Mouse (Mus musculus) splenic B cell, adult 2 months (primary cell): ENCODE measurements around the gene Nr2c1.

Experiments
- DNase-seq: peaks from one replicate; pipeline ENCODE4 v3.0.0-alpha.2; 2011; ENCODE audit warnings: low read depth, low spot score
- H3K27me3 ChIP-seq: 2 replicates; pipeline ENCODE4 v1.6.1; 2012; ENCODE audit warnings: mild to moderate bottlenecking, low read length, moderate library complexity, mixed read lengths; ENCODE audit not compliant: control insufficient read depth, poor library complexity, insufficient read depth, severe bottlenecking
- H3K36me3 ChIP-seq: 2 replicates; pipeline ENCODE4 v1.6.1; 2012; ENCODE audit warnings: mild to moderate bottlenecking, low read length, moderate library complexity, mixed read lengths; ENCODE audit not compliant: control insufficient read depth, poor library complexity, insufficient read depth, severe bottlenecking

The Nr2c1 gene

DNA sequence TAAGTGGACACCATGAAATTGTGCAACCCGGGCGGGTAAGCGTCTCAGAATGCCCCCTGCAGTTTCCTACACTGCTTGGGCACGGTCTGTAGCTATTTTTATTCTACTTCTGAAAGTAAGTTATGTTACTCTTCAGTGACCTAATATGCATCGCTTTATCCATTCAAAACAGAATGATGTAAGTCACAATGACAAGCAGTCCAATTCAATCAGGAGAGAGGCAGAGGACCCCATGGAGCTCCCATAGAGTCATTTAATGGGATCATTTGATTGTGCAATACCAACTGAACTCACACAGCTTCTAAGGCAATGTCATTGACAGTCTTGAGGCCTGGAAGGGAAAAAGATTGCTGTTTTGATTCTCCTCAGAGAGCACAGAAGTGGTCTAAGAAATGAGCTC is 24.2 kb upstream of the Nr2c1 start:
- no peaks in the 10 kb centered on the region for H3K36me3 ChIP-seq
- no peaks in the 10 kb centered on the region for H3K27me3 ChIP-seq
- DNase-seq = no peak

DNA sequence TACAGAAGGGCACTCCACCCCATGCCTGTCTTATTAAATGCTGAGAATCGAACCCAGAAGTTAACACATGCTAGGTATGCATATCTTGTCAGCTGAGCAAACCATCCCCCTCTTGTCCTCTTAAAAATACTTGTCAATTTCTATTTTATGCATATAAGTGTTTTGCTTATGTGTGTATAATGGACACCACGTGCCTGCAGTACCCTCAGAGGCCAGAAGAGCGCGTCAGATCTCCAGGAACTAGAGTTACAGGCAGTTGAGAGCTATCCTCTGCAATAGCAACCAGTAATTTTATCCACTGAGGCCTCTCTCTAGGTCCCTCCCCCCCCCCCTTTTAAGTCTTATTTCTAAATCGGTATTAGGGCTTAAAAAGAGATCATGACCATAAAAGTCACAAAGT is 23.4 kb upstream of the Nr2c1 start:
- Histone ChIP-seq H3K36me3 (no peaks in the 10 kb centered on the region), H3K27me3 (no peaks in the 10 kb centered on the region)
- peak; percentile 10 for DNase-seq

DNA sequence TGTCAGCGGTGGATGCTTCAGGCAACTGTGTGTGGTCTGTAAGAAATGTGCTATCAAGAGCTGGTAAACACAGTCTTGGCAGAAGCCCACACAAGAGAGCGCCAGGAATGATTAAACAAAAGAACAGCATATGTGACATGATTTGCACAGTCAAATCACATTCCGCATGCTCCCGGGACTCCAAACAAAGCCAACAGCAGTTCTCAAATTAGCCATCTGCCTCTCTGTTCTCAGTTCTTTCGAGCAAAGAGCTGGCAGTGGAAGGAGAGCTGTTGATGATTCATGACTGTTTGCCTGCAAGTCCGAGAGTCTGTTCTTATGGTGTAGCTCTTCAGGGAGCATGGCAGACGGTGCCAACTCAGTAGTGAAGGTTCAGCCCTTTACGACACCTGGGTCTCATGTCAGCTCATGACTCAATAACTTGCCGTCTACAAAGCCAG is 18.1 kb upstream of the Nr2c1 start:
- Histone ChIP-seq H3K27me3 (no peaks in the 10 kb centered on the region), H3K36me3 (no peaks in the 10 kb centered on the region)
- no peak for DNase-seq

DNA sequence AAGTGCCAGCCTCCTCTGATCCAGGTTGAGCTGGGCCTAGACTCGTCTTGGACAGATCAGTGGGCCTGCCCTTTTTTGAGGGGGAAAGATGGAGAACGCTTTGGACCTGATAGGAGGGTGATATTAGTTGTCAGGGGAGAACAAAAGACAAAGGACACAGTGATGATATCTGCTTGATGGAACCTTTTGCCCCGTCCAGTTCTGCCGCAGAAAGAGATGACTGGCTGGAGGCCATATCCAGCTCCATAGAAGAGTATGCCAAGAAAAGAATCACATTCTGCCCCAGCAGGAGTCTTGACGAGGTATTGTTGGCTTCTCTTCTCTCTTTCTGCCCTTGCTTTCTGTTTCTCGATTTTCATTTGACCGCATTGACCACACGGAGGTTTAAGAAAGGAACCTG is 14.7 kb upstream of the Nr2c1 start:
- no peaks in the 10 kb centered on the region; the same call in 1 of the 2 replicates for H3K36me3 ChIP-seq
- no peaks in the 10 kb centered on the region for H3K27me3 ChIP-seq
- no peak for DNase-seq

DNA sequence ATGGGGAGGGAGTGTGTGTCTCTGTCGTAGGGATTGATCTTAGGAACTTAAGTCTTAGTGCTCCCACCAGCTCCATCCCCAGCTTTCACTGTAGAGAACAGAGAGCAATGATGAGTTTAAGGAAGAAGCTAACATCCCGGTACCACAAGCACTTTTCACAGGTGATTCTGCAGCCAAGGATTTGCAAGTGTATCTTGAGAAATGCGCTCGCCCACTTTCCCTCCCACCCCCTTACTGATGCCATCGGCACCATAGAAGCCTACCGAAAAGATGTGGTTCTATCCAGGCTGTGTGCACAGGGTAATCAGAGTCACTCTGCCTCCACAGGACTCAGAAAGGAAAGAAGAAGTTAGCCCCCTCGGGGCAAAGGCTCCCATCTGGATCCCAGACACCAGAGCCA is 14.1 kb upstream of the Nr2c1 start:
- DNase-seq = no peak
- Histone ChIP-seq H3K36me3 (no peaks in the 10 kb centered on the region; the same call in 1 of the 2 replicates), H3K27me3 (no peaks in the 10 kb centered on the region)

DNA sequence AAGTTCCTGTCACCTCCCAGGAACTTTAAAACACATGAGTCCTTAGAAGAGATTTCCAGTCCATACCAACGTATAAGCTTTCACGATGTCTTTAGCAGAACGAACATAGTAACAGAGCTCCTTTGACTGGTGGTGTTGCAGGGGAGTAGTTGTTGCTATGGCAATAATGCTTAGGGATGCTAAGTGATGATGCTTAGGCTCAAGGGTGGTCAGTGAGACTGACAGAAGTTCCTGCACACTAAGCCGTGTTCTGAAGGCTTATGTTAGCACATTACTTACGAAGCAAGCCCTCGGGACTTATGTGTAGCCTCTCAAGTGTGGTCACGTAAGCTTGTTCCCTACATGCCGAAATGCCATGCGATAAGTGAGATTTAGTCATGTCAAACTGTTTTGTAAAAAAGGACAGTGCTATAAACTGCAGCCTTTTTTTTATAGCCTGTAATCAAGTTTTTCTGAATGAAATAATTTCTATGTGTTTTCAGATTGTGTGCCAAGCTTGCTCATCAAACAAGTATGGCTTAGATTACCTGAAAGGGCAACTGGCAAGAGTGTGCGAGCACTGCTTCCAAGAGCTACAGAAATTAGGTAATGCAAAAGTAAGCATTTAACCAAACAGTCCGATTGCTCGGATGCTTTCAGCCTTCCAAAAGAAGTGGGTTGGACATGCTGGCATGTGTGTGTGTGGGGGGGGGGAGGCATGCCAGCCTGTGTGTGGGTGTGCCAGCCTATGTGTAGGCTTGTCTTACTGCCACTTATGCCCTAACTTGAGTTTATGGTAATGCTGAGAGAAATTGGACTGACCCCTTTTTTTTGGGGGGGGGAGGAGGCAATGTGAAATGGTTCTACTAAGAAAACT is 13.1 kb upstream of the Nr2c1 start:
- H3K36me3 ChIP-seq = no peaks in the 10 kb centered on the region; the same call in 1 of the 2 replicates
- DNase-seq = no peak
- no peaks in the 10 kb centered on the region for H3K27me3 ChIP-seq

DNA sequence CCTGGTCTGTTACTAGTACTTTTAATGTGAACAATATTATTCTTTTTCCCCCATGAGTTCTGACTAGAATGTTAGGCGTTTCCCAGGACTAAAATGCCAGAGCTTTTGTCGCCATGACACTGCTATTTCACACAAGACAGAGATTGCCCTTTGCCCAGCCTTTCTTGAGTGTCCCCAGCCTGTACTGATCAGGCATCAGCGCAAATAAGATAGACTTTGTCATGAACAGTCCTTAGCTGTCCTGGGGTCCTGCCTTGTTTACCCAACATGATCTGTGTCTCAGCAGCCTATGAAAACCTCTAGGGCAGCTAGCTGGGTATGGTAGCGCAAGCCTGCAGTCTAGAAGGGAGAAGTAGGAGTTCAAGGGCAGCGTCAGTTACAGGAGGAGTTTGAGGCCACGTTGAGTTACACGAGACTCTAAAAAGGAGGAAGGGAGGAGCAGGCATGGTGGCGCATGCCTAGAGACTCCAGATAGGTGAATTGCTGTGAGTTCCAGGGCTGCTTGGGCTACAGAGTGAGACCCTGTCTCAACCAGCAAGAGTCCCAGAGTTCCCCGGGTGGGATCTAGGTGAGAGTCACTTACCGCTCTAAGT is 8.8 kb upstream of the Nr2c1 start:
- Histone ChIP-seq H3K36me3 (no peaks in the 10 kb centered on the region; the same call in 1 of the 2 replicates), H3K27me3 (no peaks in the 10 kb centered on the region)
- no peak for DNase-seq

DNA sequence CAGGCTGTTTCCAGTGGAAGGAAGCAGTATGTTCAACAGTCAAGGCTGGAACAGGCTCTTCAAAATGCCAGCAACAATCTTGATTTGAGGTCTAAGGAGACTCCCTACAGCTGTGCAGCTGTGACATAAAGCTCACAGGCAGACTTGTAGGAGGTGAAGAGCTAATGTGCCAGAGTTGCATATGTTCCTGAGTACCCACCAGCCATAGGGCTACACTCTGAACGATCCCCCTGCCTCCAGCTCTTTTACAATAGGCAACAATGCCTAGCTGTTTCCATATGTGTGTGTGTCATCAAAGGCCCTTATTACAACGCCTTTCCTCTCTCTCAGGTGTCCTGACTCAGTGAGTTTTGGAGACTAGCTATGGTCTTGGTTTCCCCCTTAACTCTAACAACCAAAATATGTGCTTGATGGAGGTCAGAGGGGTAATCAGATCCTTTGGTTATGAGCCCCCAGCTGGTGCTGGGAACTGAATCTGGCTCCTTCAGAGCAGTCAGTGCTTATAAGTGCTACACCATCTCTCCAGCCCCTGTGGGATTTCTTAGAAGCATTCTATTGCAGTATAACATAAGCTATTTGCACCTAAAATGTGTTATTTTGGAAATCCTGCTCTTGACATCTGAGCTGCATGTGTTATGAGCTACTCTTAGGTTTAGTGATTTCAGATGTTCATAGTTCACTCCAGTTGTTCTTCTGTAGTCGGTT is 7.4 kb upstream of the Nr2c1 start:
- Histone ChIP-seq H3K27me3 (no peaks in the 10 kb centered on the region), H3K36me3 (no peaks in the 10 kb centered on the region; the same call in 1 of the 2 replicates)
- DNase-seq = no peak

DNA sequence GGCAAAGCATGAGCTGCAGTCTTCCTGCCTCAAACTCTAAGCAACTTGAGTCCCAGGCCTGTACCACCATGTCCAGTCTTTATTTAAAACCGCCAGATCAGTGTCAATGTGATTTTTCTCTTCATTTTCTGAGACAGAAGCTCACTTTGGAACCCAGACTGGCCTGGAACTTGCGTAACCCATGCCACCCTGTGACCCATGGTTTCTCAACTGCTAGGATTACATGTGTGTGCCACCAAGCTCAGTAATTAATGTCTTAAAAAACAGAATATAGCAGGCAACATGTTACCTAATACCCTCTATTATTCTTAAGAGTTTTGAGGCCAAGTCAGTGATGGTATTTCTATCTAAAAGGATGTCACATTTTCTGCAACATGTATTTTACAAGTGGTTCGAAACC is 5.4 kb upstream of the Nr2c1 start:
- Histone ChIP-seq H3K27me3 (no peaks in the 10 kb centered on the region), H3K36me3 (no peaks in the 10 kb centered on the region)
- no peak for DNase-seq

DNA sequence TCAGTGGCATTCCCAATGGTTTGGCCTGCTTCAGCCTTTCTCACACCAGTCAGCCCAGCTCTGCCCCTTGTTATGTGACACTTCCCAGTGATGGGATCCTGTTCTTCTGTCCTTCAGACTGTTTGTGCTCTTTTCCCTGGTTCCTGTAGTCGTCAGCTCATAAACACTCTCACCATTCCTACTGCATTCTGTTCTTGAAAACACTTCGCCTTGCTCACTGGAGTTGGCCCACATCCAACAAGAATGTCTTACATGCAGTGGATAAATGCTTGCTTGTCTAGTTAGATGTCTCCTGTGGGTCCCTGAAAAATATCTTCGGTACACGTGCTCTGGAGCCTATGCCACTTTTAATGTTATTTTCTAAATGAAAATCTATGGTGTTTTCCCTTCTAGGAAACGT is 3.2 kb upstream of the Nr2c1 start:
- Histone ChIP-seq H3K27me3 (no peaks in the 10 kb centered on the region), H3K36me3 (no peaks in the 10 kb centered on the region)
- DNase-seq = no peak

DNA sequence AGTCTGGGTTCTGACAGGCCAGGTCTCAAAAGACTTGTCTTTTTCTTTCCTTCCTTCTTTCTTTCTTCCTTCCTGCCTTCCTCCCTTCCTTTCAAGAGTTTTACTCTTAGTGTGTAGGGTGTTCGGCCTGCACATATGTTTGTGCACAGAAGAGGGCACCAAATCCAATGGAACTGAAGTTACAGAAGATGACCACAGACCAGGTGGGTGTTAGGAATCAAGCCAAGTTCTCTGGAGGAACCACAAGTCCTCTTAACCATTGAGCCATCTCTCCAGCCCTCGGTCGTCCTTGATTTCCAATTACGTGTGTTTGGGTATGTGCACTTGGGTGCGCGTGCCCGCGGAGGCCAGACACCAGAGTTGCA is 450 bp upstream of the Nr2c1 start:
- Histone ChIP-seq H3K27me3 (no peaks in the 10 kb centered on the region), H3K36me3 (no peaks in the 10 kb centered on the region)
- no peak for DNase-seq

DNA sequence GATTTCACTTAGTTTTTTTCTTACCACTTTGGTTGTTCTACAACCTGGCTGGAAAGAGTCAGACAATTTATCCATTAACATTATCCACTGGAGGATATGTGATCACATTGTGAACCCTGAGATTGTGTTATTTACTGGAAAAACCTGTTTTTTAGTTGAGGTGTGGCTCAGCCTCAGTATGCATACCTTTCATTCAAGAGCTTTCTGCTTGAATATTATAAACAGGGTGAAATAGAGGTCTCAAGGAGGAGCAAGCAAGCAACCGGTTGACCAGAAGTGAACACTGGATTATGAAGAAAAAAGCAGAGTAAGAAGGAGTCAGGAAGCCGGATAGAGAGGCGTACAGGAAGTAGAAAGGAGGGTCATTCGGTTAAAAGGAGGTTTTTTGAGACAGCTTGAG is 3.7 kb downstream of the Nr2c1 start:
- no peak for DNase-seq
- no peaks in the 10 kb centered on the region for H3K27me3 ChIP-seq
- H3K36me3 ChIP-seq = no peaks in the 10 kb centered on the region

DNA sequence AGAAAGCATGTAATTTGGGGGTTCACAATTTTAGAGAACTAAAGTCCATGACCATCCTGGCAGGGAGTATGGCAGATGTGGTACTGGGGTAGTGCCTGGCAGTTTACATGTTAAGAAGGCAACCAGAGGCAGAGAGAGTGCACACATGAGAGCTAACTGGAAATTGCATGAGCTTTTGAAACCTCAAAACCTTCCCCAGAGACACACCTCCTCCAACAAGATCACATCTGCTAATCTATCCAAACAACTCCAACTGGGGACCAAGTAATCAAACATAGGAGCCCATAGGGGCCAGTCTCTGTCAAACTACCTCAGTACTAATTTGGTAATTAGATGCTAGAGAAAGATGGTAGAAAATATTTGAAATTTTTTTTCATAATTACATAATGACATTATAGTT is 6.0 kb downstream of the Nr2c1 start:
- H3K36me3 ChIP-seq = no peaks in the 10 kb centered on the region
- no peak for DNase-seq
- H3K27me3 ChIP-seq = no peaks in the 10 kb centered on the region

DNA sequence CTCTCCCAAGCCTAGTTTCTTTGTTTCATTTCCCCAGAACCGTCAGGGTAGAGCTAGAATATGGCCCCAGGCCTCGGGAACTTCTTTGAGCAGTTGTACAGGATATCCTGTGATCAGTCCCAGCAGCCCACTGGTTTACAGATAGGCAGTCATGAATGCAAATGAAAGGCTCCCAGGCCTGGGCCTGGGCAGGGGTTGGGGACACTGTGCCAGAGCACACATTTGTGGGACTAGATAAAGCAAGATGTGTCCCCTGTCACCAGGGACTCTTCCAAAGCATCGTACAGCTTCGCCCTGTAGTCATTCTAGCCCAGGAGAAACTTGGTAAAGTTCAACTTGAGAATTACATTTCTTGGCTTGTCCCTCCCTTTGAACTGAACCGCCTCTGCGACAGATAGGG is 11.1 kb downstream of the Nr2c1 start:
- no peak for DNase-seq
- Histone ChIP-seq H3K36me3 (no peaks in the 10 kb centered on the region; the same call in 1 of the 2 replicates), H3K27me3 (no peaks in the 10 kb centered on the region)

DNA sequence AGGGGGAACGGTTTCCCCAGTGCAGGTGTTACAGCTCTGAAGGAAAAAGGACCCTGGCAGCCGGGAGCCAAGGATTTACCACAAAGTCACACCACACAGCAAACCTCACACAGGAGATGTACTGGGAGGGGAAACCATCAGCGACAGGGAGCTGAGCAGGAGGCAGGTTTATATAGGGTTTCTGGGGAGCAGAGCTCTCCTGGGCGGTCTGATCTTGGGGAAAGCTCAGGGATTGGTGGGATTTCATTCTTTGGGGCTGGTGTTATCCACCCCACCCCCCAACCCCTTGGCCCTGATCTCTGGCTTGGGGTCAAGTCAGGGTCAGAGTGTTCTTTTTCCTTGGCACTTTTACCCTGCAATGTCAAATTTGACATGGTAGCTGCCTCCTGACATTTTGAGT is 11.6 kb downstream of the Nr2c1 start:
- Histone ChIP-seq H3K27me3 (no peaks in the 10 kb centered on the region), H3K36me3 (no peaks in the 10 kb centered on the region; the same call in 1 of the 2 replicates)
- DNase-seq = no peak
